Mouse (Mus musculus) embryonic facial prominence, embryonic 13.5 days (tissue): ENCODE results near the gene Izumo1r. TPM values are rescaled to one million over a fixed set of nuclear protein-coding genes. Genes with fewer than 3 reads are reported as not detected.

Experiments used
- ATAC-seq: fragments of 200-750 bp; cut with Nextera tagmentation; 2 replicates; pipeline ENCODE4 v1.8.0; 2017; ENCODE audit warnings: low read depth; ENCODE audit not compliant: insufficient number of reproducible peaks, insufficient read depth, low FRiP score, low TSS enrichment
- H3K27ac ChIP-seq: fragments of 300-500 bp; sonication (generic); 2 replicates; pipeline ENCODE4 v1.5.1; 2015; ENCODE audit warnings: moderate library complexity, mild to moderate bottlenecking, inconsistent platforms
- H3K27me3 ChIP-seq: fragments of 300-500 bp; sonication (generic); 2 replicates; pipeline ENCODE4 v1.6.1; 2015; ENCODE audit warnings: mild to moderate bottlenecking, inconsistent platforms
- H3K36me3 ChIP-seq: fragments of 300-500 bp; sonication (generic); 2 replicates; pipeline ENCODE4 v1.6.1; 2015; ENCODE audit warnings: mild to moderate bottlenecking, inconsistent platforms
- H3K4me1 ChIP-seq: fragments of 300-500 bp; sonication (generic); 2 replicates; pipeline ENCODE4 v1.6.1; 2015; ENCODE audit warnings: inconsistent platforms
- H3K4me2 ChIP-seq: fragments of 300-500 bp; sonication (generic); 2 replicates; pipeline ENCODE4 v1.6.1; 2015; ENCODE audit warnings: moderate library complexity, mild to moderate bottlenecking, inconsistent platforms
- H3K4me3 ChIP-seq: fragments of 300-500 bp; sonication (generic); 2 replicates; pipeline ENCODE4 v1.5.1; 2015; ENCODE audit warnings: mild to moderate bottlenecking, inconsistent platforms
- H3K9ac ChIP-seq: fragments of 300-500 bp; sonication (generic); 2 replicates; pipeline ENCODE4 v1.6.1; 2015; ENCODE audit warnings: mild to moderate bottlenecking, inconsistent platforms
- H3K9me3 ChIP-seq: fragments of 300-500 bp; sonication (generic); 2 replicates; pipeline ENCODE4 v1.6.1; 2016; ENCODE audit warnings: inconsistent platforms
- WGBS: fragments of 180-500 bp; shearing (Covaris S2); methylation state at CpG from one replicate; pipeline ENCODE4 v1.1.7; 2015; ENCODE audit warnings: mixed read lengths; 5-methylcytosine and 5-hydroxymethylcytosine counted together
- polyA plus RNA-seq: library from polyadenylated mRNA; unstranded; fragments of >200 nt; fragmentation: Nextera tagmentation; extraction: Ambion mirVana; gene quantifications from 2 replicates; pipeline ENCODE4 v1.2.1, GENCODE M21; 2015

Gene Izumo1r
- polyA plus RNA-seq, 1 experiment from 2014 or later: 0.44 TPM

- 90% methylated on average over 3 of the region's 3 CpGs for WGBS
- Histone ChIP-seq H3K9me3 (no peaks in the 10 kb centered on the region), H3K27ac (no peak overlapping the region), H3K27me3 (no peaks in the 10 kb centered on the region), H3K4me1 (peaks cover 26% of the 10 kb centered on the region), H3K9ac (no peak overlapping the region), H3K4me3 (no peak overlapping the region), H3K4me2 (no peak overlapping the region), H3K36me3 (no peaks in the 10 kb centered on the region)
- ATAC-seq: no peak
These were observed 743 bp downstream of the Izumo1r start for GRCm38 (mm10) chr9:14903006-14903405.

- H3K36me3 ChIP-seq: no peaks in the 10 kb centered on the region
- no peaks in the 10 kb centered on the region for H3K9me3 ChIP-seq
- H3K4me2 ChIP-seq: no peak overlapping the region
- ATAC-seq: no peak
- peaks cover 26% of the 10 kb centered on the region for H3K4me1 ChIP-seq
- WGBS: 95% methylated on average over 2 of the region's 2 CpGs
- H3K9ac ChIP-seq: no peak overlapping the region
- no peak overlapping the region for H3K27ac ChIP-seq
- H3K4me3 ChIP-seq: no peak overlapping the region
- no peaks in the 10 kb centered on the region for H3K27me3 ChIP-seq
These were observed 1.3 kb downstream of the Izumo1r start for GRCm38 (mm10) chr9:14902416-14902815.

GRCm38 (mm10) chr9:14901757-14902156 lies 2.0 kb downstream of the Izumo1r start:
- H3K27me3 ChIP-seq: no peaks in the 10 kb centered on the region
- H3K4me2 ChIP-seq: no peak overlapping the region
- ATAC-seq: no peak
- no peaks in the 10 kb centered on the region for H3K9me3 ChIP-seq
- H3K4me1 ChIP-seq: peaks cover 26% of the 10 kb centered on the region
- H3K9ac ChIP-seq: no peak overlapping the region
- no peak overlapping the region for H3K27ac ChIP-seq
- H3K4me3 ChIP-seq: no peak overlapping the region
- no peaks in the 10 kb centered on the region for H3K36me3 ChIP-seq
- WGBS: 64% methylated on average over 7 of the region's 7 CpGs

GRCm38 (mm10) chr9:14897102-14897501 lies 6.6 kb downstream of the Izumo1r start:
- Histone ChIP-seq H3K27me3 (no peaks in the 10 kb centered on the region), H3K9me3 (no peaks in the 10 kb centered on the region), H3K4me3 (no peak overlapping the region), H3K27ac (no peak overlapping the region), H3K36me3 (no peaks in the 10 kb centered on the region), H3K4me2 (no peak overlapping the region), H3K9ac (no peak overlapping the region), H3K4me1 (no peaks in the 10 kb centered on the region)
- WGBS: 63% methylated on average over 3 of the region's 3 CpGs
- ATAC-seq: no peak

GRCm38 (mm10) chr9:14895237-14895835 lies 8.4 kb downstream of the Izumo1r start:
- no peaks in the 10 kb centered on the region for H3K36me3 ChIP-seq
- WGBS: 69% methylated on average over 7 of the region's 7 CpGs
- no peak for ATAC-seq

GRCm38 (mm10) chr9:14894628-14895027 lies 9.1 kb downstream of the Izumo1r start:
- no peak overlapping the region for H3K4me2 ChIP-seq
- 88% methylated on average over 3 of the region's 3 CpGs for WGBS
- H3K27me3 ChIP-seq: no peaks in the 10 kb centered on the region
- H3K36me3 ChIP-seq: no peaks in the 10 kb centered on the region
- no peaks in the 10 kb centered on the region for H3K4me1 ChIP-seq
- no peak overlapping the region for H3K27ac ChIP-seq
- H3K4me3 ChIP-seq: no peak overlapping the region
- H3K9me3 ChIP-seq: no peaks in the 10 kb centered on the region
- no peak for ATAC-seq
- H3K9ac ChIP-seq: no peak overlapping the region

More at GRCm38 (mm10) chr9:14895237-14895835, 8.4 kb downstream of the Izumo1r start:
- Histone ChIP-seq H3K4me1 (no peaks in the 10 kb centered on the region), H3K4me2 (no peak overlapping the region), H3K9me3 (no peaks in the 10 kb centered on the region), H3K9ac (no peak overlapping the region), H3K4me3 (no peak overlapping the region), H3K27ac (no peak overlapping the region), H3K27me3 (no peaks in the 10 kb centered on the region)

GRCm38 (mm10) chr9:14893388-14893787 lies 10.4 kb downstream of the Izumo1r start:
- H3K27me3 ChIP-seq: no peaks in the 10 kb centered on the region
- no peak overlapping the region for H3K4me2 ChIP-seq
- H3K4me1 ChIP-seq: 0 out of 2 replicates have a peak, but pooled peaks cover under 1% of the 10 kb centered on the region
- H3K9ac ChIP-seq: no peak overlapping the region
- no peaks in the 10 kb centered on the region for H3K36me3 ChIP-seq
- ATAC-seq: no peak
- WGBS: 84% methylated on average over 9 of the region's 9 CpGs
- H3K9me3 ChIP-seq: no peaks in the 10 kb centered on the region
- H3K4me3 ChIP-seq: no peak overlapping the region
- no peak overlapping the region for H3K27ac ChIP-seq

- Histone ChIP-seq H3K4me2 (no peak overlapping the region), H3K27ac (no peak overlapping the region), H3K9me3 (no peaks in the 10 kb centered on the region), H3K9ac (no peak overlapping the region), H3K4me3 (no peak overlapping the region), H3K36me3 (no peaks in the 10 kb centered on the region), H3K4me1 (0 out of 2 replicates have a peak, but pooled peaks cover 4% of the 10 kb centered on the region), H3K27me3 (no peaks in the 10 kb centered on the region)
- 80% methylated on average over 5 of the region's 5 CpGs for WGBS
- no peak for ATAC-seq
These were observed 11.9 kb downstream of the Izumo1r start for GRCm38 (mm10) chr9:14891891-14892290.

GRCm38 (mm10) chr9:14890699-14891098 lies 13.1 kb downstream of the Izumo1r start:
- no peak overlapping the region for H3K27ac ChIP-seq
- no peak overlapping the region for H3K4me3 ChIP-seq
- H3K4me1 ChIP-seq: 0 out of 2 replicates have a peak, but pooled peaks cover 4% of the 10 kb centered on the region
- H3K9me3 ChIP-seq: no peaks in the 10 kb centered on the region
- 72% methylated on average over 3 of the region's 3 CpGs for WGBS
- H3K4me2 ChIP-seq: no peak overlapping the region
- no peaks in the 10 kb centered on the region for H3K27me3 ChIP-seq
- no peaks in the 10 kb centered on the region for H3K36me3 ChIP-seq
- no peak overlapping the region for H3K9ac ChIP-seq
- ATAC-seq: no peak

GRCm38 (mm10) chr9:14888671-14889070 lies 15.1 kb downstream of the Izumo1r start:
- no peak overlapping the region for H3K4me2 ChIP-seq

GRCm38 (mm10) chr9:14887787-14888382 lies 15.9 kb downstream of the Izumo1r start:
- Histone ChIP-seq H3K4me2 (no peak overlapping the region), H3K36me3 (no peaks in the 10 kb centered on the region), H3K9ac (no peak overlapping the region), H3K27ac (no peak overlapping the region), H3K9me3 (no peaks in the 10 kb centered on the region), H3K4me1 (0 out of 2 replicates have a peak, but pooled peaks cover 4% of the 10 kb centered on the region), H3K27me3 (no peaks in the 10 kb centered on the region), H3K4me3 (no peak overlapping the region)
- WGBS: 79% methylated on average over 6 of the region's 6 CpGs
- no peak for ATAC-seq

More at GRCm38 (mm10) chr9:14888671-14889070, 15.1 kb downstream of the Izumo1r start:
- no peak for ATAC-seq
- 62% methylated on average over 6 of the region's 6 CpGs for WGBS
- Histone ChIP-seq H3K9me3 (no peaks in the 10 kb centered on the region), H3K4me1 (0 out of 2 replicates have a peak, but pooled peaks cover 4% of the 10 kb centered on the region), H3K27ac (no peak overlapping the region), H3K9ac (no peak overlapping the region), H3K27me3 (no peaks in the 10 kb centered on the region), H3K36me3 (no peaks in the 10 kb centered on the region), H3K4me3 (no peak overlapping the region)

- WGBS: 88% methylated on average over 1 of the region's 1 CpGs
- ATAC-seq: no peak
- Histone ChIP-seq H3K4me3 (no peak overlapping the region), H3K27ac (no peak overlapping the region), H3K4me2 (no peak overlapping the region), H3K36me3 (no peaks in the 10 kb centered on the region), H3K9ac (no peak overlapping the region), H3K9me3 (no peaks in the 10 kb centered on the region), H3K4me1 (0 out of 2 replicates have a peak, but pooled peaks cover 4% of the 10 kb centered on the region), H3K27me3 (no peaks in the 10 kb centered on the region)
These were observed 17.8 kb downstream of the Izumo1r start for GRCm38 (mm10) chr9:14885954-14886353.
